8 mouse cellular contexts compared by ENCODE assay signal in genomic region chr2:165782324-165782723, GRCm38 (mm10).
A peak's percentile ranks its signal among the peaks of the same experiment; 100 is the strongest.
DNase-seq lines count a peak whose midpoint lies in the region; ATAC-seq and TF ChIP-seq lines count a peak whose summit lies in the region.

No protein-coding gene starts in this region.

- peak; percentile 64 for ATAC-seq in erythroid progenitor cell, adult 5-6 weeks (replicated peaks; ENCODE audit: low FRiP score, poor library complexity, severe bottlenecking)
- peak; percentile 39; the same call in 1 of the 2 replicates for ATAC-seq in liver, postnatal 0 days
- 0 out of 2 replicates have a peak, but pooled peaks have one; percentile 16 for ATAC-seq in neural tube, embryonic 14.5 days (ENCODE audit: low read depth)

- no peak overlapping the region for H3K9ac ChIP-seq in liver, postnatal 0 days (replicated peaks)
- no peak overlapping the region for H3K9ac ChIP-seq in neural tube, embryonic 14.5 days (replicated peaks; ENCODE audit: low read depth, low read length)

- no peak for TF ChIP-seq EP300 in liver, postnatal 0 days (IDR thresholded peaks at IDR 0.05; ENCODE audit: low read depth)

- no peaks in the 10 kb centered on the region for H3K9me3 ChIP-seq in liver, postnatal 0 days (ENCODE audit: low read length)
- H3K9me3 ChIP-seq in neural tube, embryonic 14.5 days (ENCODE audit: control insufficient read depth, low read length): no peaks in the 10 kb centered on the region

- no peaks in the 10 kb centered on the region for H3K27me3 ChIP-seq in liver, postnatal 0 days (ENCODE audit: insufficient read depth, low read length)
- no peaks in the 10 kb centered on the region for H3K27me3 ChIP-seq in neural tube, embryonic 14.5 days (ENCODE audit: control insufficient read depth, insufficient read depth, low read length)
- H3K27me3 ChIP-seq in testis, adult 2 months (ENCODE audit: control insufficient read depth, insufficient read depth, low read length): no peaks in the 10 kb centered on the region

- peak; percentile 71 to 78 for DNase-seq in CD8-positive naive resting alpha-beta T cell, adult 2 months (ENCODE audit: low read depth in 2 of 2, low spot score in 2 of 2)
- peak; percentile 36 for DNase-seq in heart, postnatal 25 days (ENCODE audit: low spot score)
- DNase-seq in layer of hippocampus, adult 11-12 months (ENCODE audit: low spot score): peak; percentile 90
- peak; percentile 82 for DNase-seq in liver, postnatal 0 days

- H3K4me1 ChIP-seq in bone marrow macrophage, adult 2 months (ENCODE audit: control insufficient read depth, insufficient read depth, low read length): no peaks in the 10 kb centered on the region
- no peaks in the 10 kb centered on the region for H3K4me1 ChIP-seq in liver, postnatal 0 days (ENCODE audit: insufficient read depth)
- peaks cover 5% of the 10 kb centered on the region; the same call in 1 of the 2 replicates for H3K4me1 ChIP-seq in neural tube, embryonic 14.5 days (ENCODE audit: control insufficient read depth, insufficient read depth, low read length)
- H3K4me1 ChIP-seq in testis, adult 2 months (ENCODE audit: control insufficient read depth, insufficient read depth, low read length): no peaks in the 10 kb centered on the region

- WGBS in liver, postnatal 0 days (ENCODE audit: insufficient replicate concordance): 39% methylated on average over 5 of the region's 5 CpGs
- 38% methylated on average over 5 of the region's 5 CpGs for WGBS in neural tube, embryonic 14.5 days

- no peak overlapping the region for H3K27ac ChIP-seq in bone marrow macrophage, adult 2 months (ENCODE audit: insufficient read depth, low read depth, low read length)
- no peak overlapping the region for H3K27ac ChIP-seq in liver, postnatal 0 days (ENCODE audit: low read depth)
- H3K27ac ChIP-seq in neural tube, embryonic 14.5 days (ENCODE audit: low read depth, low read length): no peak overlapping the region
- no peak overlapping the region for H3K27ac ChIP-seq in testis, adult 2 months (ENCODE audit: control insufficient read depth, insufficient read depth, low read depth, low read length)

- TF ChIP-seq POLR2A in bone marrow macrophage, adult 2 months (IDR thresholded peaks at IDR 0.05; ENCODE audit: borderline replicate concordance, low read depth, low read length): no peak
- no peak for TF ChIP-seq POLR2A in testis, adult 2 months (IDR thresholded peaks at IDR 0.05; ENCODE audit: control insufficient read depth, low read depth, low read length)

- peaks cover 32% of the 10 kb centered on the region for H3K36me3 ChIP-seq in liver, postnatal 0 days (replicated peaks; ENCODE audit: insufficient read depth, low read length)
- H3K36me3 ChIP-seq in neural tube, embryonic 14.5 days (ENCODE audit: control insufficient read depth, insufficient read depth, low read length): peaks cover 16% of the 10 kb centered on the region
- H3K36me3 ChIP-seq in testis, adult 2 months (ENCODE audit: control insufficient read depth, insufficient read depth, low read length): no peaks in the 10 kb centered on the region

- H3K4me3 ChIP-seq in bone marrow macrophage, adult 2 months (ENCODE audit: insufficient read depth, low read length): no peak overlapping the region
- no peak overlapping the region for H3K4me3 ChIP-seq in liver, postnatal 0 days (ENCODE audit: low read depth, low read length)
- no peak overlapping the region for H3K4me3 ChIP-seq in neural tube, embryonic 14.5 days (ENCODE audit: low read depth, low read length)
- H3K4me3 ChIP-seq in testis, adult 2 months (ENCODE audit: control insufficient read depth, low read depth, low read length): no peak overlapping the region

- no peak overlapping the region for H3K4me2 ChIP-seq in liver, postnatal 0 days (ENCODE audit: low read depth, low read length)
- no peak overlapping the region for H3K4me2 ChIP-seq in neural tube, embryonic 14.5 days (ENCODE audit: low read depth, low read length)

- intact Hi-C loops in heart, postnatal 25 days (cut with DNase I): loop anchor here (10.0 kb wide), 1 partner anchor 782 kb away; no protein-coding TSS in a partner anchor

- peak; percentile 87 for TF ChIP-seq CTCF in bone marrow macrophage, adult 2 months (IDR thresholded peaks at IDR 0.05; ENCODE audit: low read depth, low read length)
- peak; percentile 98 for TF ChIP-seq CTCF in liver, postnatal 0 days (IDR thresholded peaks at IDR 0.05; ENCODE audit: low read depth)
- TF ChIP-seq CTCF in testis, adult 2 months (IDR thresholded peaks at IDR 0.05; ENCODE audit: control insufficient read depth, insufficient read depth, insufficient replicate concordance, low read depth, low read length): peak; percentile 100

Comparison
In these comparisons a context has a peak if more than half of its experiments do, and no peak if none do; other contexts are left out.
1. DNase-seq: peak in every context shown above with its lines; median percentile 90 in layer of hippocampus, adult 11-12 months; 82 in liver, postnatal 0 days; 74 in CD8-positive naive resting alpha-beta T cell, adult 2 months; 36 in heart, postnatal 25 days.